Mouse (Mus musculus): ENCODE measurements at regions not wholly inside any gene's neighbourhood (a gene's known extent, or its start where the extent isn't known, plus 50 kb on each side); places are given as distances from the start of the nearest gene placed in this dataset.
A peak's percentile ranks its signal among the peaks of the same experiment; 100 is the strongest.
"Not testable (repeated sequence)": the region's sequence is repeated elsewhere in the genome, so short reads cannot be mapped to it uniquely, and the experiment has no call there.

GRCm38 (mm10) chr8:116021691-116022090, 314.1 kb upstream of the Maf start:
- DNase-seq: no peak

- no peak for DNase-seq
Measured at GRCm38 (mm10) chr8:115995320-115995719, 287.7 kb upstream of the Maf start.

- DNase-seq: no peak
Measured at GRCm38 (mm10) chr8:115991989-115992388, 284.4 kb upstream of the Maf start.

GRCm38 (mm10) chr8:115983397-115983796, 275.8 kb upstream of the Maf start:
- no peak for DNase-seq

- DNase-seq: no peak
Measured at GRCm38 (mm10) chr8:115982326-115982725, 274.7 kb upstream of the Maf start.

GRCm38 (mm10) chr8:115981426-115981825, 273.8 kb upstream of the Maf start:
- no peak for DNase-seq

GRCm38 (mm10) chr8:115980616-115981015, 273.0 kb upstream of the Maf start:
- no peak for DNase-seq

GRCm38 (mm10) chr8:115977152-115977551, 269.6 kb upstream of the Maf start:
- no peak for DNase-seq

- no peak for DNase-seq
Measured at GRCm38 (mm10) chr8:115974706-115975105, 267.1 kb upstream of the Maf start.

GRCm38 (mm10) chr8:115971351-115971750, 263.8 kb upstream of the Maf start:
- not testable (repeated sequence) for DNase-seq

GRCm38 (mm10) chr8:115968121-115968520, 260.5 kb upstream of the Maf start:
- no peak for DNase-seq

- DNase-seq: no peak
Measured at GRCm38 (mm10) chr8:115965981-115966380, 258.4 kb upstream of the Maf start.

GRCm38 (mm10) chr8:115955371-115955770, 247.8 kb upstream of the Maf start:
- DNase-seq: peak; percentile 38

GRCm38 (mm10) chr8:115953783-115954470, 246.3 kb upstream of the Maf start:
- peak; percentile 52 for DNase-seq

GRCm38 (mm10) chr8:115952496-115952895, 244.9 kb upstream of the Maf start:
- peak; percentile 31 for DNase-seq

- no peak for DNase-seq
Measured at GRCm38 (mm10) chr8:115948916-115949315, 241.3 kb upstream of the Maf start.

GRCm38 (mm10) chr8:115948036-115948435, 240.4 kb upstream of the Maf start:
- no peak for DNase-seq

GRCm38 (mm10) chr8:115942731-115943509, 235.3 kb upstream of the Maf start:
- DNase-seq: no peak

- no peak for DNase-seq
Measured at GRCm38 (mm10) chr8:115929472-115930210, 222.0 kb upstream of the Maf start.

- no peak for DNase-seq
Measured at GRCm38 (mm10) chr8:115921889-115922288, 214.3 kb upstream of the Maf start.

GRCm38 (mm10) chr8:115906650-115907049, 199.1 kb upstream of the Maf start:
- no peak for DNase-seq

- peak; percentile 95 for DNase-seq
Measured at GRCm38 (mm10) chr8:115903853-115904420, 196.3 kb upstream of the Maf start.

GRCm38 (mm10) chr8:115897521-115898178, 190.1 kb upstream of the Maf start:
- no peak for DNase-seq
